Mouse (Mus musculus): ENCODE data around the gene Rilpl1. TPM values are rescaled to one million over a fixed set of nuclear protein-coding genes. Genes with fewer than 3 reads are reported as not detected.

Gene Rilpl1
- total RNA-seq (2014; fragmentation: Nextera tagmentation): 0.38 TPM in 1 of 2 replicates, not detected in the other
- total RNA-seq (2017): 0.98 and 0.99 TPM in 2 replicates
- 0.41 and 0.52 TPM in 2 replicates for polyA plus RNA-seq (2012)

GRCm38 (mm10) chr5:124530655-124531582 is at the start of gene Rilpl1:
Gene Rilpl1 (minus strand): TSS chr5:124531391.
- Histone ChIP-seq H3K27me3 (ENCODE audit: insufficient read depth, low read length) (peaks cover 45% of the 10 kb centered on the region), H3K4me1 (ENCODE audit: insufficient read depth, low read depth, low read length) (peaks cover 33% of the 10 kb centered on the region), H3K9me3 (replicated peaks) (no peaks in the 10 kb centered on the region), H3K4me3 (ENCODE audit: low read depth, low read length) (peak within 1 kb of the TSS; percentile 70), H3K36me3 (replicated peaks) (no peaks in the 10 kb centered on the region)
- no peak for ATAC-seq (ENCODE audit: extremely low read depth, insufficient number of reproducible peaks, low FRiP score, poor library complexity, severe bottlenecking)
- TF ChIP-seq POLR2AphosphoS5 (IDR thresholded peaks at IDR 0.05; ENCODE audit: insufficient replicate concordance, low read depth, low read length): no peak
- TF ChIP-seq TAL1 (conservative IDR thresholded peaks at IDR 0.05; ENCODE audit: low read depth, low read length): no peak
- no peak for TF ChIP-seq CTCF (IDR thresholded peaks at IDR 0.05; ENCODE audit: low read depth, low read length)
- TF ChIP-seq GATA2 (IDR thresholded peaks at IDR 0.05; ENCODE audit: borderline replicate concordance, low read depth, low read length): no peak
- no peak for TF ChIP-seq GATA1 (IDR thresholded peaks at IDR 0.05; ENCODE audit: borderline replicate concordance, low read length)
- DNase-seq (ENCODE audit: low spot score): peak; percentile 62

GRCm38 (mm10) chr5:124578633-124579317 is 47.6 kb upstream of the Rilpl1 start, which contains the start of the genes Eif2b1 and Gtf2h3:
Gene Eif2b1 (minus strand): TSS chr5:124579131.
Gene Gtf2h3 (plus strand): TSS chr5:124579140.
- Histone ChIP-seq H3K27me3 (ENCODE audit: insufficient read depth, low read length) (no peaks in the 10 kb centered on the region), H3K36me3 (replicated peaks) (peaks cover 74% of the 10 kb centered on the region), H3K4me1 (ENCODE audit: insufficient read depth, low read depth, low read length) (peaks cover 57% of the 10 kb centered on the region), H3K4me3 (ENCODE audit: low read depth, low read length) (peak within 1 kb of the TSS; percentile 74), H3K9me3 (replicated peaks) (no peaks in the 10 kb centered on the region)
- TF ChIP-seq GATA2 (IDR thresholded peaks at IDR 0.05; ENCODE audit: borderline replicate concordance, low read depth, low read length) (no peak), GATA1 (IDR thresholded peaks at IDR 0.05; ENCODE audit: borderline replicate concordance, low read length) (no peak), POLR2AphosphoS5 (IDR thresholded peaks at IDR 0.05; ENCODE audit: insufficient replicate concordance, low read depth, low read length) (no peak)
- ATAC-seq (ENCODE audit: extremely low read depth, insufficient number of reproducible peaks, low FRiP score, poor library complexity, severe bottlenecking) (peak; percentile 74), DNase-seq (ENCODE audit: low spot score) (peak; percentile 84)

GRCm38 (mm10) chr5:124575467-124575866 is 44.3 kb upstream of the Rilpl1 start:
- H3K4me3 ChIP-seq (ENCODE audit: low read depth, low read length): no peak overlapping the region
- H3K4me1 ChIP-seq (ENCODE audit: insufficient read depth, low read depth, low read length): peaks cover 47% of the 10 kb centered on the region
- TF ChIP-seq GATA2 (IDR thresholded peaks at IDR 0.05; ENCODE audit: borderline replicate concordance, low read depth, low read length) (no peak), TAL1 (conservative IDR thresholded peaks at IDR 0.05; ENCODE audit: low read depth, low read length) (no peak), CTCF (IDR thresholded peaks at IDR 0.05; ENCODE audit: low read depth, low read length) (no peak), POLR2AphosphoS5 (IDR thresholded peaks at IDR 0.05; ENCODE audit: insufficient replicate concordance, low read depth, low read length) (no peak), GATA1 (IDR thresholded peaks at IDR 0.05; ENCODE audit: borderline replicate concordance, low read length) (no peak)
- DNase-seq (ENCODE audit: low spot score) (no peak), ATAC-seq (ENCODE audit: extremely low read depth, insufficient number of reproducible peaks, low FRiP score, poor library complexity, severe bottlenecking) (no peak)
- no peaks in the 10 kb centered on the region for H3K27me3 ChIP-seq (ENCODE audit: insufficient read depth, low read length)
- H3K9me3 ChIP-seq (replicated peaks): no peaks in the 10 kb centered on the region
- H3K36me3 ChIP-seq (replicated peaks): peaks cover 78% of the 10 kb centered on the region

- TF ChIP-seq GATA2 (IDR thresholded peaks at IDR 0.05; ENCODE audit: borderline replicate concordance, low read depth, low read length) (no peak), CTCF (IDR thresholded peaks at IDR 0.05; ENCODE audit: low read depth, low read length) (no peak), POLR2AphosphoS5 (IDR thresholded peaks at IDR 0.05; ENCODE audit: insufficient replicate concordance, low read depth, low read length) (0 out of 2 replicates have a peak, but pooled peaks have one; percentile 23), TAL1 (conservative IDR thresholded peaks at IDR 0.05; ENCODE audit: low read depth, low read length) (no peak)
- no peak for ATAC-seq (ENCODE audit: extremely low read depth, insufficient number of reproducible peaks, low FRiP score, poor library complexity, severe bottlenecking)
- DNase-seq (ENCODE audit: low spot score): no peak
- Histone ChIP-seq H3K27me3 (ENCODE audit: insufficient read depth, low read length) (no peaks in the 10 kb centered on the region), H3K4me3 (ENCODE audit: low read depth, low read length) (no peak overlapping the region), H3K9me3 (replicated peaks) (no peaks in the 10 kb centered on the region), H3K4me1 (ENCODE audit: insufficient read depth, low read depth, low read length) (peaks cover 32% of the 10 kb centered on the region), H3K36me3 (replicated peaks) (peaks cover 99% of the 10 kb centered on the region)
Observed at GRCm38 (mm10) chr5:124571068-124571467, 39.9 kb upstream of the Rilpl1 start.

GRCm38 (mm10) chr5:124555145-124555544 is 24.0 kb upstream of the Rilpl1 start:
- H3K27me3 ChIP-seq (ENCODE audit: insufficient read depth, low read length): no peaks in the 10 kb centered on the region
- peaks cover 71% of the 10 kb centered on the region for H3K36me3 ChIP-seq (replicated peaks)
- H3K9me3 ChIP-seq (replicated peaks): no peaks in the 10 kb centered on the region
- H3K4me3 ChIP-seq (ENCODE audit: low read depth, low read length): no peak overlapping the region
- ATAC-seq (ENCODE audit: extremely low read depth, insufficient number of reproducible peaks, low FRiP score, poor library complexity, severe bottlenecking) (no peak), DNase-seq (ENCODE audit: low spot score) (no peak)
- H3K4me1 ChIP-seq (ENCODE audit: insufficient read depth, low read depth, low read length): peaks cover 31% of the 10 kb centered on the region
- no peak for TF ChIP-seq GATA1 (IDR thresholded peaks at IDR 0.05; ENCODE audit: borderline replicate concordance, low read length)
- TF ChIP-seq POLR2AphosphoS5 (IDR thresholded peaks at IDR 0.05; ENCODE audit: insufficient replicate concordance, low read depth, low read length): no peak
- no peak for TF ChIP-seq GATA2 (IDR thresholded peaks at IDR 0.05; ENCODE audit: borderline replicate concordance, low read depth, low read length)
- TF ChIP-seq CTCF (IDR thresholded peaks at IDR 0.05; ENCODE audit: low read depth, low read length): no peak
- TF ChIP-seq TAL1 (conservative IDR thresholded peaks at IDR 0.05; ENCODE audit: low read depth, low read length): no peak

- H3K4me1 ChIP-seq (ENCODE audit: insufficient read depth, low read depth, low read length): peaks cover 33% of the 10 kb centered on the region
- no peak for ATAC-seq (ENCODE audit: extremely low read depth, insufficient number of reproducible peaks, low FRiP score, poor library complexity, severe bottlenecking)
- TF ChIP-seq POLR2AphosphoS5 (IDR thresholded peaks at IDR 0.05; ENCODE audit: insufficient replicate concordance, low read depth, low read length): no peak
- TF ChIP-seq CTCF (IDR thresholded peaks at IDR 0.05; ENCODE audit: low read depth, low read length): no peak
- TF ChIP-seq TAL1 (conservative IDR thresholded peaks at IDR 0.05; ENCODE audit: low read depth, low read length): no peak
- no peak for TF ChIP-seq GATA1 (IDR thresholded peaks at IDR 0.05; ENCODE audit: borderline replicate concordance, low read length)
- TF ChIP-seq GATA2 (IDR thresholded peaks at IDR 0.05; ENCODE audit: borderline replicate concordance, low read depth, low read length): no peak
- H3K27me3 ChIP-seq (ENCODE audit: insufficient read depth, low read length): no peaks in the 10 kb centered on the region
- DNase-seq (ENCODE audit: low spot score): no peak
- H3K36me3 ChIP-seq (replicated peaks): peaks cover 60% of the 10 kb centered on the region
- no peaks in the 10 kb centered on the region for H3K9me3 ChIP-seq (replicated peaks)
- H3K4me3 ChIP-seq (ENCODE audit: low read depth, low read length): peak overlapping the region; percentile 100
Observed at GRCm38 (mm10) chr5:124553607-124554006, 22.4 kb upstream of the Rilpl1 start.
